Mouse (Mus musculus): ENCODE data around the gene Vmn1r207-ps.
"Not testable (repeated sequence)": the region's sequence is repeated elsewhere in the genome, so short reads cannot be mapped to it uniquely, and the experiment has no call there.

The Vmn1r207-ps gene

GRCm38 (mm10) chr13:22729529-22729928, at the start of gene Vmn1r207-ps:
Gene Vmn1r207-ps, minus strand, starts transcription at chr13:22729629.
- DNase-seq (ENCODE audit: low spot score in 2 of 2) = not testable (repeated sequence)

GRCm38 (mm10) chr13:22777300-22777699, 47.9 kb upstream of the Vmn1r207-ps start, which contains the start of gene Vmn1r208:
Gene Vmn1r208, minus strand, starts transcription at chr13:22777400.
- DNase-seq (ENCODE audit: low spot score in 2 of 2) = not testable (repeated sequence)

- not testable (repeated sequence) for DNase-seq (ENCODE audit: low spot score in 2 of 2)
These were observed 42.2 kb upstream of the Vmn1r207-ps start for GRCm38 (mm10) chr13:22771592-22771991.

- no peak for DNase-seq (ENCODE audit: low spot score in 2 of 2)
These were observed 18.1 kb upstream of the Vmn1r207-ps start for GRCm38 (mm10) chr13:22747524-22747923.

- DNase-seq (ENCODE audit: low spot score in 2 of 2) = not testable (repeated sequence)
These were observed 22.5 kb downstream of the Vmn1r207-ps start for GRCm38 (mm10) chr13:22706947-22707346.

GRCm38 (mm10) chr13:22702951-22703350, 26.5 kb downstream of the Vmn1r207-ps start:
- DNase-seq (ENCODE audit: low spot score in 2 of 2) = not testable (repeated sequence)
